Mouse (Mus musculus) megakaryocyte, embryonic 14.5 days (primary cell): ENCODE data around the gene Cdh9.

Source experiments
- FLI1 ChIP-seq: IDR thresholded peaks from 2 replicates; pipeline ENCODE4 v1.6.1; 2012; ENCODE audit warnings: low read length, inconsistent platforms, mixed read lengths
- GATA1 ChIP-seq: IDR thresholded peaks from 3 replicates; pipeline ENCODE4 v1.6.1; 2012; ENCODE audit warnings: mixed read lengths, low read length, inconsistent platforms, borderline replicate concordance

DNA sequence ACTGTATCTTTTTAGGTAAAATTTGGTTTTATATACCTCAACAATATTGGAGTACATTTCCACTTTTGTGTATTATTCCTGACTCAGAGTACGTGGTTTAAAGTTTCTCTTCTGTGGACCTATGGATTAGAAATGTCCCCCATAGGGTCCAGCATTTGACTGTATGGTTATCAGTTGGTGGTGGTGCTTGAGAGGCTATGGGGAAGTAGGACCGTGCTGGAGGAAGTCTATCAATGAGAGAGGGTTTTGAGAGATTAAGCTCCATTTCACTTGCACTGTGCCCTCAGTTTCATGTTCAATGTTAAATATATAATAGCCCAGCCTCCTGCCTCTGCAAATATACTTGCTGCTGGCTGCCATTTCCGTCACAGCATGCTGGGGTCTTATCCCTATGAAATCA is 28.7 kb upstream of the Cdh9 start:
- TF ChIP-seq GATA1, result no peak
- no peak for TF ChIP-seq FLI1
